Mouse (Mus musculus) liver, adult 2 months (tissue): ENCODE measurements around the gene Agmat.

ENCODE experiments used
- CTCF ChIP-seq: fragments of 200-500 bp; IDR thresholded peaks from 2 replicates; pipeline ENCODE4 v1.5.1; 2011; ENCODE audit warnings: low read depth, low read length, control low read depth
- POLR2A ChIP-seq: fragments of 200-500 bp; IDR thresholded peaks from 2 replicates; pipeline ENCODE4 v1.6.1; 2011; ENCODE audit warnings: low read length, control low read depth; ENCODE audit not compliant: insufficient read depth; ENCODE audit errors: extremely low read depth

DNA sequence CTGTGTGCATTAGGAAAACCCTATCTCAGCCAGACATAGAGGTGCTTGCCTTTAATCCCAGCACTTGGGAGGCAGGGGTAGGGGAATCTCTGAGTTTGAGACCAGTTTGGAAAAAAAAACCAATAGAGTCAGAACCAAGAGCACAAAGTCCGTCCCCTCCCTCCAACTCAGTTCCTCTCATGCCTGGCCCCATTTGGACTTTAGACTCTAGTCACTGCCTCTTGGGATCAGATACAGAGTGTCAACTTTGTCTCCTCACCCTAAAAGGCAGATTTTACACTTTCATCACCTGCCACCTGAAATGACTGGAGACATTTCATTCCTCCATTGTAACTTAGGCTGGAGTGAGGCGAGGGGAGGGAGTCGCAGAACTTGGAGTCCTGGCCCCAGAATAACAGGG is 17.2 kb upstream of the Agmat start:
- TF ChIP-seq CTCF (no peak), POLR2A (no peak)
